Mouse (Mus musculus) thymus, postnatal 25 days (tissue): Measurements from ENCODE around the gene Med25.
A peak's percentile ranks its signal among the peaks of the same experiment; 100 is the strongest.

Source experiments
- DNase-seq: peaks from one replicate; pipeline ENCODE4 v3.0.0; 2022

The Med25 gene

GRCm38 (mm10) chr7:44841825-44842463, 50.6 kb downstream of the Med25 start:
- DNase-seq = no peak

GRCm38 (mm10) chr7:44840426-44840825, 52.1 kb downstream of the Med25 start:
- no peak for DNase-seq

- peak; percentile 42 for DNase-seq
Measured at GRCm38 (mm10) chr7:44839491-44840191, 52.9 kb downstream of the Med25 start.

GRCm38 (mm10) chr7:44839171-44839490, 53.4 kb downstream of the Med25 start:
- no peak for DNase-seq

- DNase-seq = no peak
Measured at GRCm38 (mm10) chr7:44838073-44838472, 54.4 kb downstream of the Med25 start.

GRCm38 (mm10) chr7:44836423-44837053, 56.0 kb downstream of the Med25 start:
- no peak for DNase-seq

- DNase-seq = no peak
Measured at GRCm38 (mm10) chr7:44836016-44836404, 56.5 kb downstream of the Med25 start.

- no peak for DNase-seq
Measured at GRCm38 (mm10) chr7:44835373-44836015, 57.0 kb downstream of the Med25 start.

- no peak for DNase-seq
Measured at GRCm38 (mm10) chr7:44832763-44833162, 59.7 kb downstream of the Med25 start.

GRCm38 (mm10) chr7:44828706-44829105, 63.8 kb downstream of the Med25 start:
- DNase-seq = no peak

- DNase-seq = no peak
Measured at GRCm38 (mm10) chr7:44826771-44827170, 65.7 kb downstream of the Med25 start.
